ENCODE assay signal across 8 mouse cellular contexts in genomic region chr4:55530731-55531095, GRCm38 (mm10). TPM values are rescaled to one million over a fixed set of nuclear protein-coding genes. Genes with fewer than 3 reads are reported as not detected.
A peak's percentile ranks its signal among the peaks of the same experiment; 100 is the strongest.
DNase-seq lines count a peak whose midpoint lies in the region; ATAC-seq and TF ChIP-seq lines count a peak whose summit lies in the region.

No protein-coding gene starts in this region.

- no peak overlapping the region for H3K27ac ChIP-seq in heart, embryonic 11.5 days (ENCODE audit: low read depth, low read length)
- no peak overlapping the region for H3K27ac ChIP-seq in ES-Bruce4 (ENCODE audit: insufficient read depth, low read length)
- no peak overlapping the region for H3K27ac ChIP-seq in liver, embryonic 14.5 days
- H3K27ac ChIP-seq in small intestine, adult 2 months (ENCODE audit: insufficient read depth, low read depth, low read length): peak overlapping the region; percentile 51

- H3K4me3 ChIP-seq in heart, embryonic 11.5 days (ENCODE audit: low read depth, low read length): peak overlapping the region; percentile 64
- H3K4me3 ChIP-seq in ES-Bruce4 (ENCODE audit: low read depth, low read length): peak overlapping the region; percentile 90
- peak overlapping the region in 1 of 2 experiments; percentile 52; a peak in 2 of 4 replicates for H3K4me3 ChIP-seq in liver, embryonic 14.5 days (ENCODE audit: insufficient read depth in 1 of 2, low read depth in 2 of 2, low read length in 2 of 2)
- H3K4me3 ChIP-seq in small intestine, adult 2 months (ENCODE audit: low read depth, low read length): peak overlapping the region; percentile 92

- no peak for DNase-seq in heart, postnatal 10 days
- DNase-seq in forelimb bud, embryonic 11.5 days (ENCODE audit: low read depth, low spot score): peak; percentile 6
- DNase-seq in liver, embryonic 14.5 days (ENCODE audit: low read depth in 3 of 3, low spot score in 3 of 3): no peak
- DNase-seq in left cerebral cortex, postnatal 25 days (ENCODE audit: low spot score in 2 of 2): no peak
- no peak for DNase-seq in cerebellum, adult 9-11 months

- ATAC-seq in heart, embryonic 11.5 days (replicated peaks; ENCODE audit: insufficient number of reproducible peaks, low FRiP score, low TSS enrichment): no peak
- no peak for ATAC-seq in liver, embryonic 14.5 days (ENCODE audit: insufficient read depth)

- TF ChIP-seq POLR2A in ES-Bruce4 (IDR thresholded peaks at IDR 0.05; ENCODE audit: insufficient read depth, low read length): no peak
- no peak for TF ChIP-seq POLR2A in small intestine, adult 2 months (IDR thresholded peaks at IDR 0.05; ENCODE audit: low read depth, low read length)

- intact Hi-C loops in heart, postnatal 10 days (cut with DNase I): loop anchor here (5.0 kb wide), 3 partner anchors 472 to 692 kb away; no protein-coding TSS in a partner anchor
- intact Hi-C loops in left cerebral cortex, postnatal 25 days (cut with DNase I): loop anchor here (2.0 to 5.0 kb wide), 5 partner anchors 202 to 962 kb away; no protein-coding TSS in a partner anchor

- H3K27me3 ChIP-seq in heart, embryonic 11.5 days (ENCODE audit: control insufficient read depth, insufficient read depth, low read length): peaks cover 9% of the 10 kb centered on the region
- H3K27me3 ChIP-seq in ES-Bruce4 (ENCODE audit: control insufficient read depth, insufficient read depth, low read length, poor library complexity, severe bottlenecking): no peaks in the 10 kb centered on the region
- peaks cover 63% of the 10 kb centered on the region for H3K27me3 ChIP-seq in liver, embryonic 14.5 days (ENCODE audit: control insufficient read depth, insufficient read depth, low read length)
- H3K27me3 ChIP-seq in small intestine, adult 2 months (ENCODE audit: control insufficient read depth, insufficient read depth, low read length): no peaks in the 10 kb centered on the region

- H3K9ac ChIP-seq in heart, embryonic 11.5 days (ENCODE audit: low read depth, low read length): peak overlapping the region; percentile 69
- H3K9ac ChIP-seq in ES-Bruce4 (ENCODE audit: low read depth, poor library complexity, severe bottlenecking): peak overlapping the region; percentile 79
- H3K9ac ChIP-seq in liver, embryonic 14.5 days (replicated peaks): no peak overlapping the region

- no peak for TF ChIP-seq EP300 in ES-Bruce4 (IDR thresholded peaks at IDR 0.05; ENCODE audit: insufficient read depth, low read depth, low read length)
- no peak for TF ChIP-seq EP300 in liver, embryonic 14.5 days (IDR thresholded peaks at IDR 0.05; ENCODE audit: low read depth)

- WGBS in heart, embryonic 11.5 days (ENCODE audit: insufficient replicate concordance): under 1% methylated on average over 20 of the region's 20 CpGs
- WGBS in liver, embryonic 14.5 days (ENCODE audit: insufficient replicate concordance): 2% methylated on average over 20 of the region's 20 CpGs
- 2% methylated on average over 20 of the region's 20 CpGs for WGBS in small intestine, adult 2 months

- no peaks in the 10 kb centered on the region for H3K36me3 ChIP-seq in heart, embryonic 11.5 days (ENCODE audit: control insufficient read depth, insufficient read depth, low read length)
- peaks cover 34% of the 10 kb centered on the region for H3K36me3 ChIP-seq in ES-Bruce4 (ENCODE audit: control insufficient read depth, insufficient read depth, low read length, poor library complexity, severe bottlenecking)
- no peaks in the 10 kb centered on the region for H3K36me3 ChIP-seq in liver, embryonic 14.5 days (replicated peaks; ENCODE audit: control insufficient read depth, insufficient read depth, low read depth)
- H3K36me3 ChIP-seq in small intestine, adult 2 months (ENCODE audit: control insufficient read depth, insufficient read depth, low read length): peaks cover 35% of the 10 kb centered on the region

- H3K4me1 ChIP-seq in heart, embryonic 11.5 days (ENCODE audit: control insufficient read depth, insufficient read depth, low read length): peaks cover 4% of the 10 kb centered on the region
- H3K4me1 ChIP-seq in ES-Bruce4 (ENCODE audit: control insufficient read depth, insufficient read depth, low read length): peaks cover 2% of the 10 kb centered on the region
- no peaks in the 10 kb centered on the region for H3K4me1 ChIP-seq in liver, embryonic 14.5 days (replicated peaks; ENCODE audit: control insufficient read depth in 2 of 2, insufficient read depth in 2 of 2, low read length in 1 of 2)
- H3K4me1 ChIP-seq in small intestine, adult 2 months (ENCODE audit: control insufficient read depth, insufficient read depth, insufficient read length, low read length): peaks cover 3% of the 10 kb centered on the region; the same call in 1 of the 2 replicates

- no peak for TF ChIP-seq CTCF in ES-Bruce4 (IDR thresholded peaks at IDR 0.05; ENCODE audit: low read depth, low read length)
- no peak for TF ChIP-seq CTCF in liver, embryonic 14.5 days (IDR thresholded peaks at IDR 0.05; ENCODE audit: low read depth)
- no peak for TF ChIP-seq CTCF in small intestine, adult 2 months (IDR thresholded peaks at IDR 0.05; ENCODE audit: extremely low read depth, insufficient read length, insufficient replicate concordance, low read depth, low read length)

- no peaks in the 10 kb centered on the region for H3K9me3 ChIP-seq in heart, embryonic 11.5 days (replicated peaks; ENCODE audit: control insufficient read depth, low read length)
- no peaks in the 10 kb centered on the region for H3K9me3 ChIP-seq in ES-Bruce4 (replicated peaks; ENCODE audit: control insufficient read depth, insufficient read depth, low read length, poor library complexity, severe bottlenecking)
- H3K9me3 ChIP-seq in liver, embryonic 14.5 days (ENCODE audit: control insufficient read depth, low read length): no peaks in the 10 kb centered on the region

- H3K4me2 ChIP-seq in heart, embryonic 11.5 days: peak overlapping the region; percentile 96
- H3K4me2 ChIP-seq in liver, embryonic 14.5 days (ENCODE audit: low read depth): peak overlapping the region; percentile 66

RNA-seq across cellular contexts. Expression of gene Klf4, which starts 1.6 kb away (rescaled TPM):
- polyA plus RNA-seq in heart, embryonic 11.5 days (2014; fragmentation: Nextera tagmentation; extraction: Ambion mirVana): 3.3 and 4.0 TPM in 2 replicates
- total RNA-seq in heart, postnatal 10 days (2021): 10 to 100 TPM; 42.1 to 61.1 TPM
- polyA plus RNA-seq in ES-Bruce4 (2011; ENCODE audit: insufficient read depth, insufficient read length, low read depth, missing spikeins): 59.2 and 63.3 TPM in 2 replicates
- polyA plus RNA-seq in liver, embryonic 14.5 days (2012; rRNA removed): 0.53 and 0.96 TPM in 2 replicates
- 0.43 and 0.56 TPM in 2 replicates for polyA plus RNA-seq in liver, embryonic 14.5 days (2014; fragmentation: Nextera tagmentation; extraction: Ambion mirVana)
- polyA plus RNA-seq in small intestine, adult 2 months (2012; rRNA removed): 178 and 590 TPM in 2 replicates
- 1 to 10 TPM; 6.0 to 7.4 TPM for total RNA-seq in left cerebral cortex, postnatal 25 days (2021)

Comparison
In these comparisons a context has a peak if more than half of its experiments do, and no peak if none do; other contexts are left out.
1. RNA of gene Klf4, which starts 1.6 kb away (polyA plus RNA-seq): 178 to 590 TPM in small intestine, adult 2 months and 59.2 to 63.3 TPM in ES-Bruce4; 3.3 to 4.0 TPM in heart, embryonic 11.5 days and 0.43 to 0.96 TPM in liver, embryonic 14.5 days; every median in the first group is over 10 times any median in the second.